20 mouse cellular contexts compared by ENCODE assay signal in genomic region chr1:58307181-58307580, GRCm38 (mm10). TPM values are rescaled to one million over a fixed set of nuclear protein-coding genes. Genes with fewer than 3 reads are reported as not detected.
DNase-seq lines count a peak whose midpoint lies in the region.
"Had no signal": no experiment of that assay in that cellular context is flagged by ENCODE, and none has a peak within 500 bp of the region (broad histone marks: within the 10 kb centered on the region; RNA-seq: fewer than 3 reads in every experiment).

No protein-coding gene starts in this region.

- intact Hi-C loops in left cerebral cortex, postnatal 36 days (cut with DNase I): no loop called here

- DNase-seq in heart, postnatal 4 days: peak; percentile 2
- DNase-seq in heart, adult 8-10 months (ENCODE audit: low spot score): no peak
- peak; percentile 73 for DNase-seq in urinary bladder, postnatal 14 days (ENCODE audit: low spot score)
- DNase-seq in urinary bladder, adult 2 months (ENCODE audit: low spot score): no peak
- DNase-seq in kidney, postnatal 25 days: peak; percentile 35 to 69
- DNase-seq in adrenal gland, adult 2 months: no peak
- no peak for DNase-seq in cerebellum, adult 18-20 months
- no peak for DNase-seq in left cerebral cortex, postnatal 36 days (ENCODE audit: low spot score in 2 of 2)
- DNase-seq: adrenal gland, postnatal 25 days; cerebellum, adult 2 months; gastrocnemius, postnatal 25 days; heart, postnatal 36 days had no signal

RNA-seq across cellular contexts. Expression of gene Aox2, which starts 29.1 kb away (rescaled TPM):
- total RNA-seq in heart, postnatal 4 days (2021): under 1 TPM in 1 of 2 experiments, not detected in 1; 0.05 TPM
- total RNA-seq in heart, adult 8-10 months (2022): not detected
- polyA plus RNA-seq in urinary bladder, adult 2 months (2012; rRNA removed): 0.06 and 0.07 TPM in 2 replicates
- under 1 TPM; 0.24 to 0.55 TPM for total RNA-seq in adrenal gland, adult 2 months (2021)
- polyA plus RNA-seq in adrenal gland, adult 2 months (2012; rRNA removed): 0.02 TPM in 1 of 2 replicates, not detected in the other
- not detected for total RNA-seq in left cerebral cortex, postnatal 36 days (2021)
- total RNA-seq: gastrocnemius, postnatal 25 days; heart, postnatal 36 days; layer of hippocampus, postnatal 25 days; left cerebral cortex, postnatal 25 days had no signal
- polyA plus RNA-seq: cortical plate, adult 2 months; forebrain, embryonic 11.5 days; heart, embryonic 13.5 days; liver, embryonic 12.5 days; midbrain, embryonic 11.5 days; neural tube, embryonic 14.5 days had no signal

Comparison
In these comparisons a context has a peak if more than half of its experiments do, and no peak if none do; other contexts are left out.
1. DNase-seq: peak in heart, postnatal 4 days (single experiment), urinary bladder, postnatal 14 days (single experiment) and kidney, postnatal 25 days (2 of 2); none in heart, adult 8-10 months (single experiment), urinary bladder, adult 2 months (single experiment), adrenal gland, adult 2 months (single experiment), cerebellum, adult 18-20 months (0 of 2) and left cerebral cortex, postnatal 36 days (0 of 2).